Mouse (Mus musculus) liver, embryonic 16.5 days (tissue): ENCODE data around the gene Arid1b. TPM values are rescaled to one million over a fixed set of nuclear protein-coding genes. Genes with fewer than 3 reads are reported as not detected.

Experiments used
- ATAC-seq: fragments of 200-750 bp; cut with Nextera tagmentation; 2 replicates; pipeline ENCODE4 v1.8.0; 2017; ENCODE audit warnings: low read depth, mild to moderate bottlenecking, moderate number of reproducible peaks, moderate library complexity
- H3K27ac ChIP-seq: fragments of 300-500 bp; sonication (generic); 2 replicates; pipeline ENCODE4 v1.5.1; 2014; ENCODE audit warnings: mild to moderate bottlenecking, low read length
- H3K27me3 ChIP-seq: fragments of 300-500 bp; sonication (generic); 2 replicates; pipeline ENCODE4 v1.6.1; 2014; ENCODE audit warnings: low read depth, low read length, mixed read lengths; ENCODE audit not compliant: control insufficient read depth, insufficient read depth
- H3K36me3 ChIP-seq: fragments of 300-500 bp; sonication (generic); 2 replicates; pipeline ENCODE4 v1.6.1; 2014; ENCODE audit warnings: mild to moderate bottlenecking; ENCODE audit not compliant: control insufficient read depth, insufficient read depth
- H3K4me1 ChIP-seq: fragments of 300-500 bp; sonication (generic); 2 replicates; pipeline ENCODE4 v1.6.1; 2014; ENCODE audit warnings: low read depth, low read length, mixed read lengths; ENCODE audit not compliant: control insufficient read depth
- H3K4me2 ChIP-seq: fragments of 300-500 bp; sonication (generic); 2 replicates; pipeline ENCODE4 v1.6.1; 2014; ENCODE audit warnings: low read depth, low read length, mixed read lengths
- H3K4me3 ChIP-seq: fragments of 300-500 bp; sonication (generic); 2 replicates; pipeline ENCODE4 v1.5.1; 2014; ENCODE audit warnings: low read depth, mild to moderate bottlenecking, low read length
- H3K9ac ChIP-seq: fragments of 300-500 bp; sonication (generic); 2 replicates; pipeline ENCODE4 v1.6.1; 2014; ENCODE audit warnings: low read depth, low read length
- H3K9me3 ChIP-seq: fragments of 300-500 bp; sonication (generic); replicated peaks from 2 replicates; pipeline ENCODE4 v1.6.1; 2016; ENCODE audit warnings: low read length; ENCODE audit not compliant: control insufficient read depth
- WGBS: fragments of 180-500 bp; shearing (Covaris S2); extraction: QIAGEN DNeasy Blood & Tissue Kit; methylation state at CpG from one replicate; pipeline ENCODE4 v1.1.7; 2014; ENCODE audit not compliant: insufficient replicate concordance; 5-methylcytosine and 5-hydroxymethylcytosine counted together
- polyA plus RNA-seq: library from polyadenylated mRNA; unstranded; fragments of >200 nt; fragmentation: Nextera tagmentation; extraction: Ambion mirVana; gene quantifications from 2 replicates; pipeline ENCODE4 v1.2.1, GENCODE M21; 2015

Arid1b gene
- polyA plus RNA-seq, 1 experiment from 2014 or later, result 3.2 TPM

- ATAC-seq, result no peak
- no peaks in the 10 kb centered on the region for H3K27me3 ChIP-seq
- H3K36me3 ChIP-seq, result no peaks in the 10 kb centered on the region
- no peaks in the 10 kb centered on the region for H3K9me3 ChIP-seq
- 11% methylated on average over 1 of the region's 1 CpGs for WGBS
- H3K4me3 ChIP-seq, result no peak overlapping the region
- H3K4me2 ChIP-seq, result no peak overlapping the region
- no peak overlapping the region for H3K9ac ChIP-seq
- H3K4me1 ChIP-seq, result peaks cover 18% of the 10 kb centered on the region
- no peak overlapping the region for H3K27ac ChIP-seq
These were observed 5.1 kb downstream of the Arid1b start for GRCm38 (mm10) chr17:4999256-4999655.

- Histone ChIP-seq H3K9me3 (no peaks in the 10 kb centered on the region), H3K4me3 (no peak overlapping the region), H3K36me3 (no peaks in the 10 kb centered on the region), H3K4me1 (peaks cover 25% of the 10 kb centered on the region), H3K27me3 (no peaks in the 10 kb centered on the region), H3K27ac (no peak overlapping the region), H3K4me2 (no peak overlapping the region), H3K9ac (no peak overlapping the region)
- WGBS, result 71% methylated on average over 10 of the region's 10 CpGs
- no peak for ATAC-seq
These were observed 5.9 kb downstream of the Arid1b start for GRCm38 (mm10) chr17:5000001-5000400.

- no peak for ATAC-seq
These were observed 6.7 kb downstream of the Arid1b start for GRCm38 (mm10) chr17:5000871-5001270.

GRCm38 (mm10) chr17:5001531-5002131 lies 7.5 kb downstream of the Arid1b start:
- H3K9ac ChIP-seq, result no peak overlapping the region
- H3K36me3 ChIP-seq, result no peaks in the 10 kb centered on the region
- no peak overlapping the region for H3K4me2 ChIP-seq
- peaks cover 29% of the 10 kb centered on the region for H3K4me1 ChIP-seq
- no peaks in the 10 kb centered on the region for H3K9me3 ChIP-seq
- no peak for ATAC-seq
- H3K27me3 ChIP-seq, result no peaks in the 10 kb centered on the region
- WGBS, result 56% methylated on average over 9 of the region's 9 CpGs
- no peak overlapping the region for H3K4me3 ChIP-seq
- H3K27ac ChIP-seq, result no peak overlapping the region

More at GRCm38 (mm10) chr17:5000871-5001270, 6.7 kb downstream of the Arid1b start:
- Histone ChIP-seq H3K4me3 (no peak overlapping the region), H3K9ac (no peak overlapping the region), H3K4me1 (peaks cover 28% of the 10 kb centered on the region), H3K36me3 (no peaks in the 10 kb centered on the region), H3K9me3 (no peaks in the 10 kb centered on the region), H3K27ac (no peak overlapping the region), H3K27me3 (no peaks in the 10 kb centered on the region), H3K4me2 (no peak overlapping the region)
- whole genome bisulfite sequencing, result 75% methylated on average over 7 of the region's 7 CpGs

GRCm38 (mm10) chr17:5002937-5003508 lies 8.9 kb downstream of the Arid1b start:
- Histone ChIP-seq H3K4me3 (no peak overlapping the region), H3K4me1 (peaks cover 37% of the 10 kb centered on the region), H3K27me3 (no peaks in the 10 kb centered on the region), H3K27ac (no peak overlapping the region), H3K9me3 (no peaks in the 10 kb centered on the region), H3K36me3 (no peaks in the 10 kb centered on the region), H3K9ac (no peak overlapping the region), H3K4me2 (no peak overlapping the region)
- no peak for ATAC-seq
- 69% methylated on average over 10 of the region's 10 CpGs for WGBS

- Histone ChIP-seq H3K36me3 (no peaks in the 10 kb centered on the region), H3K9ac (no peak overlapping the region), H3K9me3 (no peaks in the 10 kb centered on the region), H3K4me3 (no peak overlapping the region), H3K4me2 (no peak overlapping the region), H3K4me1 (peaks cover 46% of the 10 kb centered on the region), H3K27ac (no peak overlapping the region), H3K27me3 (no peaks in the 10 kb centered on the region)
- no peak for ATAC-seq
- WGBS, result 72% methylated on average over 8 of the region's 8 CpGs
These were observed 10.1 kb downstream of the Arid1b start for GRCm38 (mm10) chr17:5004266-5004665.

GRCm38 (mm10) chr17:5004706-5005105 lies 10.6 kb downstream of the Arid1b start:
- H3K36me3 ChIP-seq, result no peaks in the 10 kb centered on the region
- 50% methylated on average over 5 of the region's 5 CpGs for WGBS
- no peak overlapping the region for H3K27ac ChIP-seq
- no peak overlapping the region for H3K4me2 ChIP-seq
- H3K4me1 ChIP-seq, result peaks cover 51% of the 10 kb centered on the region
- no peak overlapping the region for H3K4me3 ChIP-seq
- no peaks in the 10 kb centered on the region for H3K27me3 ChIP-seq
- H3K9ac ChIP-seq, result no peak overlapping the region
- no peak for ATAC-seq
- H3K9me3 ChIP-seq, result no peaks in the 10 kb centered on the region

- ATAC-seq, result peak; percentile 40; the same call in 1 of the 2 replicates
- Histone ChIP-seq H3K36me3 (no peaks in the 10 kb centered on the region), H3K9me3 (no peaks in the 10 kb centered on the region), H3K27ac (no peak overlapping the region), H3K4me1 (peaks cover 55% of the 10 kb centered on the region), H3K9ac (no peak overlapping the region), H3K27me3 (no peaks in the 10 kb centered on the region), H3K4me2 (no peak overlapping the region), H3K4me3 (no peak overlapping the region)
- 63% methylated on average over 3 of the region's 3 CpGs for WGBS
These were observed 11.2 kb downstream of the Arid1b start for GRCm38 (mm10) chr17:5005285-5005684.

GRCm38 (mm10) chr17:5007156-5007658 lies 13.1 kb downstream of the Arid1b start:
- Histone ChIP-seq H3K9ac (no peak overlapping the region), H3K9me3 (no peaks in the 10 kb centered on the region), H3K4me3 (no peak overlapping the region), H3K4me1 (peaks cover 53% of the 10 kb centered on the region), H3K4me2 (no peak overlapping the region), H3K36me3 (no peaks in the 10 kb centered on the region), H3K27me3 (no peaks in the 10 kb centered on the region), H3K27ac (no peak overlapping the region)
- ATAC-seq, result no peak
- 54% methylated on average over 15 of the region's 15 CpGs for WGBS
